Mouse (Mus musculus) bone marrow, adult 2 months (tissue): Measurements from ENCODE around the gene L3mbtl2.

Experiments used
- CTCF ChIP-seq: fragments of 200-500 bp; IDR thresholded peaks from 2 replicates; pipeline ENCODE4 v1.5.1; 2011; ENCODE audit warnings: low read length, control low read depth; ENCODE audit not compliant: control insufficient read depth, insufficient read depth
- POLR2A ChIP-seq: fragments of 200-500 bp; IDR thresholded peaks from 2 replicates; pipeline ENCODE4 v1.6.1; 2011; ENCODE audit warnings: low read depth, mild to moderate bottlenecking, control low read depth, low read length, borderline replicate concordance; ENCODE audit not compliant: control insufficient read depth

GRCm38 (mm10) chr15:81649516-81650455, 13.9 kb upstream of the L3mbtl2 start:
- TF ChIP-seq CTCF: no peak
- no peak for TF ChIP-seq POLR2A
